Mouse (Mus musculus) adrenal gland, postnatal 10 days (tissue): ENCODE measurements around the gene Lamc2. TPM values are rescaled to one million over a fixed set of nuclear protein-coding genes. Genes with fewer than 3 reads are reported as not detected.
"Not testable (repeated sequence)": the region's sequence is repeated elsewhere in the genome, so short reads cannot be mapped to it uniquely, and the experiment has no call there.

Source experiments
- DNase-seq: peaks from one replicate; pipeline ENCODE4 v3.0.0; 2021; ENCODE audit warnings: mixed read lengths
- total RNA-seq, 2 experiments: library from RNA; stranded (reverse); gene quantifications; 2 replicates each; pipeline ENCODE4 v1.2.3; 2021

The Lamc2 gene
- total RNA-seq, 2 experiments from 2014 or later, result 1.9 to 3.2 TPM

DNA sequence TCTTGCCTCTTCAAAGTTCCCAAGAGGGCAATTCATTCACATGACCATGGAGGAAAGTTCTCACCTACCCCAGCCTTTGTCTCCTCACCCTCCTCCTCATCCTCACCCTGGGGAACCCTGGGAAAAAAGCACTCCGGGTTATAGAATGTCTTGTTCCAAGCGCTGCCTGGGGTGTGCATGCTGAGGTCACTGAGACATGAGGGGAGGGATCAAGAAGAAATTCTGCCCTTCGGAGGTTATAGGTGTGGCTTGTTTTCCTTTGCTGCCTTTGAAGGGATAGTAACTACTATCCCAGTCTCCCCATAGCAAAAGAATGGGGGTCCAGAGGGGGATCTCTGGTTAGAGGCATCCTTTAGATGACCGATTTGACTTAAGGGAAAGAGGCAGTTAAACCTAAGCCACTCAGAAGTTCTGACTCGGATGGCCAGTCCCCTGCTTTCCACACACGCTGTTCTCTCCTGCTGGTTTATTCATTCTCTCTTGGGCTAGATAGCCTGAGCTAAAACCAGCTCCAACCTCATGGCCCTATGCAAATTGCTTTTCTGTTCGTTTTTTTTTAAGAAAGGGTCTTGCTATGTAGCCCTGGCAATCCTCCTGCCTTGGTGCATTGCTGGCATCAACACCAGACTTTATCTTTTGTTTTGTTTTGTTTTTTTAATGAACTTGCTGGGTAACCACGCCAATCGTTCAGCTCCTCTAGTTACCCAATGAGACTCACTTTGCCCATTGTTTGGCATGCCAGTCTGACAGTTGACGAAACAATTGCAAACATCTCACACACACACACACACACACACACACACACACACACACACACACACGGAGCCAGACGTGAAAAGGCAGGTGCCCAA lies 91.8 kb downstream of the Lamc2 start:
- no peak for DNase-seq

GRCm38 (mm10) chr1:153093581-153093980 lies 92.7 kb downstream of the Lamc2 start:
- DNase-seq, result no peak

GRCm38 (mm10) chr1:153093172-153093571 lies 93.1 kb downstream of the Lamc2 start:
- no peak for DNase-seq

- peak; percentile 79 for DNase-seq
Observed at GRCm38 (mm10) chr1:153092237-153092975, 93.8 kb downstream of the Lamc2 start.

- no peak for DNase-seq
Observed at GRCm38 (mm10) chr1:153091438-153092236, 94.6 kb downstream of the Lamc2 start.

- DNase-seq, result no peak
Observed at GRCm38 (mm10) chr1:153090807-153091206, 95.4 kb downstream of the Lamc2 start.

DNA sequence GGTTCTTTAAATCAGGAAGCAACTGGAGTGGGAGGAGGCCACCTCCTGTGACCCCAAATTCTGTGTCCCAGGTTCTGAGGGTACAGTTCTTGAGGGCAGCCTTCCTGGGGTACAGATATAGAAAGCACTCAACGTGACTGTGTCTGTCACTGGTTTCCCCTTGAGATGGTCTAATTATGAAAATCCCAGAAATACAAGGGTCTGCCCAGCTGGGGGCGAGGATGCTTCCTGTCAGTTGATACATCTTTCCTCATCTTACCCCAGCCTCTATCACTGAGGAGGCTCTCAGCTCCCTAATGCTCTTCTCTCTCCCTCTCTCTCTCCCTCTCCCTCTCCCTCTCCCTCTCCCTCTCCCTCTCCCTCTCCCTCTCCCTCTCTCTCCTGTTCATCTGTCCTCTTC lies 96.2 kb downstream of the Lamc2 start:
- no peak for DNase-seq

- DNase-seq, result no peak
Observed at GRCm38 (mm10) chr1:153087771-153088170, 98.5 kb downstream of the Lamc2 start.

GRCm38 (mm10) chr1:153085198-153085597 lies 101.0 kb downstream of the Lamc2 start:
- no peak for DNase-seq

GRCm38 (mm10) chr1:153084191-153084590 lies 102.1 kb downstream of the Lamc2 start:
- peak; percentile 37 for DNase-seq

DNA sequence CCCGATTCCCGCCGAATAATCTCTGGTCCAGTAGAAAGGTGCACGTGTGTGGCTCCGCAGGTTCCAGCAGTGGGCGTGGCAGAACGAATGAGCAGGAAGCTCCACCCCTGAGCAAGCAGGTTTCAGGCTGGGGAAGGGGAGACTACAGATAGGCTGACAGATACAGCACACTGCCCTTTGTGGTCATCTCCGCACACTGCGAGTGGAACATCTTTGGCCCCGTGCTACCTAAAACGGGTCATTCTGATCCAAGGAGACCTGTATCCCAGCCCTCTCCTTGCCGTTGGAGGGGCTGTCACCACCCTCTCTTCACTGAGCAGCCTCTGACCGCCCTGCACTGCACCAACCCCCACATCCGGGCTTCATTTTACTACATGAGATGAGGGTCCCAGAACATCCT lies 103.0 kb downstream of the Lamc2 start:
- not testable (repeated sequence) for DNase-seq

GRCm38 (mm10) chr1:153075955-153076354 lies 110.3 kb downstream of the Lamc2 start:
- no peak for DNase-seq

DNA sequence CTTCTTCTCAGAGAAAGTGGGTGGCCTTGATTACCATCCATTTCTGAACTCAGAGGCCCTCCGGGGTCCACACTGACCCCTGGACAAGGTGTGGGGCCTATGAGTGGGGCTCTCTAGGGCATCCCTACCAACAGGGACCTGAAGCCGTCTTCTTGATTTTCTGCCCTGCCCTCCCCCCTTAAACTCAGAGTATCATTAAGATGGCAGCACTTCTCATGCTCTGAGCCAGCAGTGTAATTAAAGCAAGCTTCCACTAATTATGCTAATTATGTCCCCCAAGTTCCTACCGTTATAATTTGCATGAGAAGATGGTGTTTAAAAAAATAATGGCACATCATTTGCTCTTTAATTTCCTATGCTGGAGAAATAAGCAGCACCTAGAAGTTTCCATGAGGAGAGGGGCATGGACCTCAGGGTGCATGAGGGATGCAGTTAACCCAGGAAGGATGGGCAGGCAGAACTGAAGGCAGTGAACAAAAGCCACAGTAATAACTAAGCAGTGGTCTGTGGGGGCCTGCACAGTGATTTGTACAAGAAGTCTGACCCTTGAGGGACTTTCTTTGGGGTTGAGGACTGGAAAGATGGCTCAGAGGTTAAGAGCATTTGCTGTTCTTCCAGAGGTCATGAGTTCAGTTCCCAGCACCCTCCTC lies 111.0 kb downstream of the Lamc2 start:
- no peak for DNase-seq

GRCm38 (mm10) chr1:153073441-153073840 lies 112.8 kb downstream of the Lamc2 start:
- no peak for DNase-seq

Other genes with a start within 250 kb of the Lamc2 start
- 1 to 10 TPM; 2.1 to 5.1 TPM for gene Nmnat2, start 231.5 kb downstream of the Lamc2 start, total RNA-seq
- gene Lamc1, start 146.3 kb upstream of the Lamc2 start, total RNA-seq, result 100 to 1,000 TPM; 163 to 189 TPM
- under 1 TPM; 0.15 to 0.39 TPM for gene Shcbp1l, start 238.7 kb upstream of the Lamc2 start, total RNA-seq